Mouse (Mus musculus) retina, postnatal 1 day (tissue): ENCODE measurements around the gene Tiprl.

Experiments
- DNase-seq: peaks from one replicate; pipeline ENCODE4 v3.0.0-alpha.2; 2012

The Tiprl gene

DNA sequence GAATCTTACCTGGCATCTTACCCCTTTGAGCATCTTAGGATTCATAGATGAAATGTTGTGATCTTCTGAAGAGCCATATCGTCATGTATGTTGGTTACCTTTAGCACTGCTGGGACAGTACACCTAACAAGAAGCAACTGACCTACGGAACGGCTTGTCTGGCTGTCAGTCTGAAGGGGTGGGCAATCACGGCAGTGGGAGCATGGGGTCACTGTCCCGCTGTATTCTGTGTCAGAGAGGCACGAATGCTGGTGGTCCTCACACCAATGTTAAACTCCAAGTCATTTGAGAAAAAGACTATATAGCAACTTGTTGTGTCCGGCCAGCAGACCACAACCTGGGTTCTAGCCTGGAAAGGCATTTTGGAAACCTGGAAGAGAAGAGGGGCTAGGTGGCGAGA lies 65.5 kb downstream of the Tiprl start:
- no peak for DNase-seq

DNA sequence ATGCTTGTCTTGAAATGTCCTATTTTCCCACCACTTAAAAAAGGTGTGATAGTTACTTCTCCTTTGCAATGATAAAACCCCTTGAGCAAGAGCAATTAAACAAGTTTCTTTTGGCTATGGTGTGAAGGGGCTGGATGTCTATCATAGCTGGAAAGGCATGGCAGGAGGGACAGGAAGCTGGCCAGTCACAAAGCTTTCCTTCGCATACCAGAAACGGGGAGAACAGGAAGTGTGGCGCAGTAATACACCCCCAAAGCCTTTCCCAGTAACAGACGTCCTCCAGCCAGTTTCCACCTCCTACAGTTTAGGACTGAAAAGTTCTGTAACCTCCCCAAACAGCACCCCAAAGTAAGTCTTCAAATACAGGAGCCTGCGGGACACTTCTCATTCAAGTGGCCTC lies 66.6 kb downstream of the Tiprl start:
- no peak for DNase-seq

DNA sequence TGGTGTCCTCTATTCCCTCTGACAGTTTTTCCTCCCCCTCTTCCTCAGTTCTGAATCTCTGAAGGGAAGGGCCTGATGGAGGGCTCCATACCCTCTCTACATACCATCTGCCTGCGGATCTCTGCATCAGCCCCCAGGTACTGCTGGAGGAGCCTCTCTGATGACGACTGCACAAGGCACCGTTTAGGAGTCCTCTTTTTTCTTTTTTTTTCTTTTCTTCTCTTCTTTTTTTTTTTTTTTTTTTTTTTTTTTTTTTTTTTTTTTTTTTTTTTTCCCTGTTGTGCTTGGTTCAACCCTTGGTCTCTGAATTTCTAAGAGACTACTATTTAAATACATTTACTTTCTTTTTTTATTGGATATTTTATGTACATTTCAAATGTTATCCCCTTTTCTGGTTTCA lies 67.3 kb downstream of the Tiprl start:
- DNase-seq, result no peak

DNA sequence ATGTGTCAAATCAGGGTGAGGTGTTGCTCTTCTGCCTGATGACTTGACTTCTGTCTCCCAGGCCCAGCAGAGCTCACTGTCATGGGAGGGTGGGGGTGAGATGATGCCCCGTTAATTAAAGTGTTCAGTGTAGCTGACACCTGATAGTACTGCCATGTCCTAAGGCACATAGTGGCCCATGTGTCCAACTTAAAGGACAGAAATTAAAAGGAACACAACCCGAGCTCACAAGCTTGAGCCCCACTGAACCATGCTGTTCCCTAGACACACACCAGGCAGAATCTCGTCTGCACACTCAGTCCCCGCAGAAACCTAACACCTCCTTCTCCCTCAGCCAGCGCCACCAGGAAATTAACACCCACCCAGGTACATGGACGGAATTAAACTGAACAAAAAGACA lies 71.9 kb downstream of the Tiprl start:
- DNase-seq, result no peak
